Mouse (Mus musculus): ENCODE data around the gene Gimap5.

DNA sequence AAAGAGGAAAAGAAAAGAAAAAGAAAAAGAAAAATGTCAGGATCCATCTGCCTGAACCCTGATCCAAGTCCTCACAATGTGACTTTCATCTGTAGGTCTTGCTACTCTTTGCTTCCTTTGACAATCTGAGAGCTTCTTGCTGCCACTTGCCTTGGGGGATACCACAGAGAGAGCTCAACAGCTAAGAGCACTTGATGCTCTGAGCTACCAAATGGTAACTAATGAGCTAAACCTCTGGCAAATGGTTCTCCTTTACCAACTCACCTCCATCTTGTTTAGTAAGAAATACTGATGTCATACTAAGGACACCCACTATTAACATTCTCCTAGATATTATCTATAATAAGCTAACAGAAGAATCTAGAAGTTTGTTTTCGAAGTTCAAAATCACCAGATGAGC lies 12.3 kb upstream of the Gimap5 start:
- no peak for TF ChIP-seq CTCF (IDR thresholded peaks at IDR 0.05; ENCODE audit: low read depth)
- no peak for TF ChIP-seq EP300 (IDR thresholded peaks at IDR 0.05; ENCODE audit: low read depth)
